ENCODE assay signal across 7 mouse cellular contexts in the genomic region with DNA sequence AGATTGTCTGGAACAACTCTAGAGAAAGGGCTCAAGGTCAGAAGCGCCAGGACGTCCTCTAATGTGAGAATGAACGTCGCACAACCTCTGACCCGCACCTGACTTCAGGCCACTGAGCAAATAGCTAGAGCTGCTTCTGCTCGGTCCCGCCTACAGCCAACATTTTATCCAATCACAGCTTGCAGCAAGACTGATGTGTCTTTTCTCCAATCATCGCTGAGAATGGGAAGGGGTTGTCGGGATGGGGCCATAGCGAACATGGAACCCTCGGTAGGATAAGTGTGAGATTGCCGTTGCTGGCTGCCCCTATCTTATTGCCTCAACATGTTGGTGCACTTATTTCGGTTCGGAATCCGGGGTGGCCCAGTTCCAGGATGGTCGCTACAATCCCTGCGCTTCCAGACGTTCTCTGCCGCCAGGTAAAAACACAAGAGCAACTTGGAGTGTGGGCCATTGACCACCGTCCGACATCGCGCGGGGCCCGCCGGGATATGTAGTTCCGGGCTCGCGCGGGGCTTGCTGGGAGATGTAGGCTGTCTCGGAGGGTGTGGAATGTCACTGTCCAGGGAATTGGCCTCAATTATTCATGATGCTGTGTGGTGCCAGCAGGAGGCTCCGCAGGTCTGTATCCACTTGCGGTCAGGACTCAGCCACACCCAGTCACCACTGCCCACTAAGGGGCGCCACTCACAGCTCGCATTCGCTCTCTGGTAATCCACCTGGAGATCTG. TPM values are rescaled to one million over a fixed set of nuclear protein-coding genes. Genes with fewer than 3 reads are reported as not detected.
DNase-seq lines count a peak whose midpoint lies in the region; ATAC-seq lines count a peak whose summit lies in the region.

No protein-coding gene starts in this region.

- H3K27me3 ChIP-seq in intestine, embryonic 16.5 days (replicated peaks; ENCODE audit: control insufficient read depth, insufficient read depth, low read length), result no peaks in the 10 kb centered on the region
- H3K27me3 ChIP-seq in midbrain, embryonic 11.5 days (ENCODE audit: control insufficient read depth, insufficient read depth, low read length), result no peaks in the 10 kb centered on the region

- peaks cover 13% of the 10 kb centered on the region for H3K4me1 ChIP-seq in intestine, embryonic 16.5 days (ENCODE audit: control insufficient read depth, insufficient read depth, low read length)
- peaks cover 7% of the 10 kb centered on the region; the same call in 1 of the 2 replicates for H3K4me1 ChIP-seq in midbrain, embryonic 11.5 days (ENCODE audit: control insufficient read depth, insufficient read depth, low read length)

- WGBS in intestine, embryonic 16.5 days, result under 1% methylated on average over 36 of the region's 36 CpGs
- 2% methylated on average over 36 of the region's 36 CpGs for WGBS in midbrain, embryonic 11.5 days

- peak overlapping the region; percentile 54 for H3K4me2 ChIP-seq in intestine, embryonic 16.5 days (ENCODE audit: low read depth, low read length)
- H3K4me2 ChIP-seq in midbrain, embryonic 11.5 days, result peak overlapping the region; percentile 45

- no peaks in the 10 kb centered on the region for H3K36me3 ChIP-seq in intestine, embryonic 16.5 days (ENCODE audit: control insufficient read depth, insufficient read depth, low read length)
- H3K36me3 ChIP-seq in midbrain, embryonic 11.5 days (ENCODE audit: control insufficient read depth, insufficient read depth, low read length), result no peaks in the 10 kb centered on the region

- H3K27ac ChIP-seq in intestine, embryonic 16.5 days (ENCODE audit: low read length), result peak overlapping the region; percentile 80
- H3K27ac ChIP-seq in midbrain, embryonic 11.5 days (ENCODE audit: low read depth, low read length), result peak overlapping the region; percentile 22; the same call in 1 of the 2 replicates

- intact Hi-C loops in left cerebral cortex, postnatal 36 days (cut with DNase I), result no loop called here

- ATAC-seq in intestine, embryonic 16.5 days, result peak; percentile 96
- peak; percentile 97 for ATAC-seq in midbrain, embryonic 11.5 days (ENCODE audit: low FRiP score)

- H3K9me3 ChIP-seq in intestine, embryonic 16.5 days (ENCODE audit: control insufficient read depth, low read length), result no peaks in the 10 kb centered on the region
- H3K9me3 ChIP-seq in midbrain, embryonic 11.5 days (ENCODE audit: control insufficient read depth, low read length), result no peaks in the 10 kb centered on the region

- H3K4me3 ChIP-seq in intestine, embryonic 16.5 days (ENCODE audit: low read length), result peak overlapping the region; percentile 57
- H3K4me3 ChIP-seq in midbrain, embryonic 11.5 days (ENCODE audit: low read depth, low read length), result peak overlapping the region; percentile 55

- peak; percentile 95 for DNase-seq in adrenal gland, adult 8-10 months
- DNase-seq in embryo, embryonic 9.5 days (ENCODE audit: extremely low spot score), result peak; percentile 97
- DNase-seq in gastrocnemius, postnatal 4 days (ENCODE audit: low spot score in 2 of 2), result peak; percentile 76 to 92
- peak; percentile 94 to 96 for DNase-seq in left cerebral cortex, postnatal 36 days (ENCODE audit: low spot score in 2 of 2)
- DNase-seq in midbrain, embryonic 11.5 days (ENCODE audit: low spot score, missing footprints), result peak; percentile 100
- peak; percentile 98 for DNase-seq in skeletal muscle tissue, adult 2 months (ENCODE audit: low read depth, low spot score)

- H3K9ac ChIP-seq in intestine, embryonic 16.5 days (ENCODE audit: low read depth, low read length), result peak overlapping the region; percentile 69
- peak overlapping the region; percentile 66 for H3K9ac ChIP-seq in midbrain, embryonic 11.5 days (ENCODE audit: low read length)

RNA-seq across cellular contexts. Expression of a gene that starts 0.9 kb away (rescaled TPM):
- 10 to 100 TPM; 73.5 to 97.6 (median 86.0) TPM for total RNA-seq in adrenal gland, adult 8-10 months (2022)
- 10 to 100 TPM; 48.0 to 51.9 TPM for total RNA-seq in gastrocnemius, postnatal 4 days (2021)
- 89.8 and 91.3 TPM in 2 replicates for polyA plus RNA-seq in intestine, embryonic 16.5 days (2015; fragmentation: Nextera tagmentation; extraction: Ambion mirVana)
- total RNA-seq in left cerebral cortex, postnatal 36 days (2021), result 10 to 100 TPM; 52.1 to 57.4 TPM
- polyA plus RNA-seq in midbrain, embryonic 11.5 days (2014; fragmentation: Nextera tagmentation; extraction: Ambion mirVana), result 32.5 and 34.1 TPM in 2 replicates

RNA-seq across cellular contexts. Expression of a gene that starts 2.4 kb away (rescaled TPM):
- 1 to 10 TPM in 1 of 4 experiments, under 1 TPM in 3; 0.55 to 1.3 (median 0.64) TPM for total RNA-seq in adrenal gland, adult 8-10 months (2022)
- under 1 TPM; 0.67 to 0.86 TPM for total RNA-seq in gastrocnemius, postnatal 4 days (2021)
- polyA plus RNA-seq in intestine, embryonic 16.5 days (2015; fragmentation: Nextera tagmentation; extraction: Ambion mirVana), result 1.7 and 2.0 TPM in 2 replicates
- 1 to 10 TPM; 2.4 to 4.4 TPM for total RNA-seq in left cerebral cortex, postnatal 36 days (2021)
- 0.40 and 0.66 TPM in 2 replicates for polyA plus RNA-seq in midbrain, embryonic 11.5 days (2014; fragmentation: Nextera tagmentation; extraction: Ambion mirVana)

RNA-seq across cellular contexts. Expression of a gene that starts 18.9 kb away (rescaled TPM):
- under 1 TPM in 3 of 4 experiments, not detected in 1; 0.30 to 0.59 (median 0.55) TPM for total RNA-seq in adrenal gland, adult 8-10 months (2022)
- under 1 TPM; 0.22 to 0.52 TPM for total RNA-seq in gastrocnemius, postnatal 4 days (2021)
- 0.12 and 0.57 TPM in 2 replicates for polyA plus RNA-seq in intestine, embryonic 16.5 days (2015; fragmentation: Nextera tagmentation; extraction: Ambion mirVana)
- total RNA-seq in left cerebral cortex, postnatal 36 days (2021), result not detected
- polyA plus RNA-seq in midbrain, embryonic 11.5 days (2014; fragmentation: Nextera tagmentation; extraction: Ambion mirVana), result 0.30 TPM in 1 of 2 replicates, not detected in the other

RNA-seq across cellular contexts. Expression of a gene that starts 29.0 kb away (rescaled TPM):
- total RNA-seq in adrenal gland, adult 8-10 months (2022), result 10 to 100 TPM; 43.2 to 66.8 (median 56.2) TPM
- total RNA-seq in gastrocnemius, postnatal 4 days (2021), result 10 to 100 TPM; 24.4 to 25.7 TPM
- 37.0 and 38.1 TPM in 2 replicates for polyA plus RNA-seq in intestine, embryonic 16.5 days (2015; fragmentation: Nextera tagmentation; extraction: Ambion mirVana)
- 100 to 1,000 TPM; 127 to 133 TPM for total RNA-seq in left cerebral cortex, postnatal 36 days (2021)
- 52.8 and 58.1 TPM in 2 replicates for polyA plus RNA-seq in midbrain, embryonic 11.5 days (2014; fragmentation: Nextera tagmentation; extraction: Ambion mirVana)

RNA-seq across cellular contexts. Expression of a gene that starts 29.3 kb away (rescaled TPM):
- total RNA-seq in adrenal gland, adult 8-10 months (2022), result 10 to 100 TPM; 53.0 to 84.3 (median 65.6) TPM
- 10 to 100 TPM; 40.3 to 42.6 TPM for total RNA-seq in gastrocnemius, postnatal 4 days (2021)
- polyA plus RNA-seq in intestine, embryonic 16.5 days (2015; fragmentation: Nextera tagmentation; extraction: Ambion mirVana), result 52.7 and 59.2 TPM in 2 replicates
- 10 to 100 TPM; 36.5 to 38.6 TPM for total RNA-seq in left cerebral cortex, postnatal 36 days (2021)
- 16.7 and 21.5 TPM in 2 replicates for polyA plus RNA-seq in midbrain, embryonic 11.5 days (2014; fragmentation: Nextera tagmentation; extraction: Ambion mirVana)

Comparison
In these comparisons a context has a peak if more than half of its experiments do, and no peak if none do; other contexts are left out.
1. Peak in every context shown above with its lines: DNase-seq, ATAC-seq, H3K4me3 ChIP-seq and H3K27ac ChIP-seq.